Mouse (Mus musculus) frontal cortex, postnatal 14 days (tissue): ENCODE measurements around the gene Trex2.
"Not testable (repeated sequence)": the region's sequence is repeated elsewhere in the genome, so short reads cannot be mapped to it uniquely, and the experiment has no call there.

Experiments
- DNase-seq, 2 experiments: peaks; one replicate each; pipeline ENCODE4 v3.0.0; 2022; ENCODE audit warnings: low spot score in 2 of 2

The Trex2 gene

DNA sequence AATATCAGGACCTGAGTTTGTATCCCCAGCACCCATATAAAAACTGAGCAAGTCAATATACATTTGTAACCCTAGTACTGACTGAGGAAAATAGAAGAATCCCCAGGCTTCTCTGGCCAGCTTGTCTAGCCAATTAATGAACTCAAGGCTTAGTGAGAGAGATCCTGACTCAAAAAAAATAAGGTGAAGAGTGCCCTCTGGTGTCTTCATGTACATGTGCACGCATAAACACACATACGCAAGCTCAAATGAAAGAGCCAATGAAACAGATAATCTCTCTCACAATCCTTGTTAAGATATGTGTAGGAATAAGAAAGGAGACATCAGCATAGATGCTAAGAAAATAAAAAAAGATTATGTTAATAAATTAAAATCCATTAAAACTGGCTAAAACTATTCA, 5.1 kb downstream of the Trex2 start:
- no peak for DNase-seq

DNA sequence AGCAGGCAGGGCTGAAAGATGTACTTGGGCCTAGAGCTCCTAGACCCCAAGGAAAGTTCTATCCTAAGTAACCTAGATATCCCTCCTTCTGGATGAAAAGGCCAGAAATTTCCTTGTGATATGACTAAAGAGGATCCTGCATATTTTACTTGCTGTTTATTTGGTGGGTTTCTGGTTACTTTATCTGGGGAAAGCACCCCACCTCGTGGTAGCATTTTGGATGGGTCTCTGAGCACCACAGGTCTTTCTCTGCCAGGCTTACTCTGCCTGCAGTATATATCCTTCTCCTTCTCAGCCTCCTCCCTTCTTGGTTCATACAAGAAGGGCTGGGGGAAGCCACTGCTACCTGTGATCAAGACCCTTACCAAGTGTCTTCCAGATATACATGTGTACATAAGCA, 22.4 kb downstream of the Trex2 start:
- DNase-seq = no peak

DNA sequence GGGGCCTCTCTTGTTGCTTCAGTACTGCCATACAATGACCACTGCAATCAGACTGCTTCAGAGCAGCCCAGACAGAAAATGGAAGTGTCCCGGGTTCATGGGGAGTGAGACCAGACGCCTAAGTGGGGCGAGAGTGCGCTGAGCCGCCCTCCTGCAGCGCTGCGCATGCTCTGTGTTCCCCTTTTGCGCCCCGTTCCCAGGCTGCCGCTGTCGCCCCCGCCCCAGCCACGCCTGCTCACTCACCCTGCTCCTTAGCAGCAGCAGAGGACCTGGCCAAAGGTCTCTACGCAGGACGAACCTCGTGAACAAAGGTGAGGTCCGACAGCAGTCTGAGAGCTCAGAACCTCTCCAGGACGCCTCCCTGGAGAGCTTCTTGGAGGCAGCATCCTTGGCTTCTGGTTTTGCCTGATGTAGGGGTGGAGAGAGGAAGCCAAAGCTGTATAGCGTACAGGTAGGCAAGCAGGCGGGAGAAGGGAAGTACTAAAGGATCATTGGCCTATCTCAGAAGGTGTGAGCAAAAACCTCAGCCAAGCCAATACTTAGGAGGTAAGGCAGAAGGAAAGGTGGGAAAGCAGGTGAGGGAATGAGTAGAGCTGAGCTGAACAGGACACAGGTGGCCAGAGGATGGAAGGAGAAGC, 24.1 kb downstream of the Trex2 start, which contains the start of gene Zfp92:
TSS of gene Zfp92 (plus strand) at position 217 of the 638 bp plus-strand sequence.
- DNase-seq = no peak

DNA sequence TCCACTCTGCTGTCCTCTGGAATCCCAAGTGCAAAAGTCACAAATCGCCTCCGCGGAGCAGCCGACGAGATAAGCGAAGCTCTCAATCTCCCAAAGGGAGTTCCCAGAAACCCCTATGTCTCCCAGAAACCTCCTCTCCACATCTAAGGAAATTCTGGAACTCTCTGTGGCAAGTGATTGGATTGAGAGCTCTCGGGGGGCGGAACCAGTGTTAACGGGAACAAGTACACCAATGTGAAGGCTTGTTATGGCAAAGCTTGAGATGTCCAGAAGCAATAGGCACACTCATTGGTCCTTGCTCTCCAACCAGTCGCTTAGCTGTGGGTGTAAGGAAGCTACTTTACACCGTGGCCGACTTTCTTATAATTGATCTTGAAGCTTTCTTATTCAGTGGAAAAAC, 33.5 kb downstream of the Trex2 start:
- no peak for DNase-seq

DNA sequence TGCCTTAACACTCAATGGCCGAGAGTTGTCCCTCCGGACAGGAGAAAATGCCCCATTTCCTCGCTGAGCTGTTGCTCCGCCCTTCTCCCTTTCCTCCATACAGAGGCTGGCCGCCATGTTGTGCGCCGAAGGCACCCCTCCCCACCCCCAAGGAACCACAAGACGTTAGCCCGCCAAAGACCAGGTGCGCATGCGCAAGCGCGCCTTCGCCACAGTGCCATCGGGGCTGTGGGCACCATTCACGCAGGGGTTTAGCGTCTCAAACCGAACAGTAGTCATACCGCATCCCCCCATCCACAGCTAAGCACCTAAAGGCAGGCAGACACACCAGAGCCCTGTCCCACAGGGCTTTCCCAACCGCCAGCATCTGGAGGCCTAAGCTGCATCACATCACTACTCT, 34.2 kb downstream of the Trex2 start:
- no peak for DNase-seq

DNA sequence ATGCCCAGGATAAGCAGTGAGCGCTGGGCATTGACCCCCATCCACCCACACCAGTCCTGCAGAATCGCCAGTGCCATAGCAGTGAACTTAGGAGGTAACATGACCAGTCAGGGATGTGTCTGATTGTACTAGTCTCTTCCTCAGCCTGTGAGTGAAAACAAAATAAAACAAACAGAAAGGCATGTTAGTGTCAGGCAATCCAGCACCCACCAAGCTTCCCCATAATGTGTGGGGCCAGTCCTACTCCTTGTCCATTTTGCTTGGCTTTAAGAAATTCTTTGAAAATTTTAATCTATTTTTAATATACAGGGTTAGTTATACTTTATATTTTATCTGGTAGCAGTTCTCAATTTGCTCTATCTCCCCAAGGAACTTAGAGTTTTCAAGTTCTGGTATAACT, 36.5 kb downstream of the Trex2 start, which contains the start of gene Gm18336:
TSS of gene Gm18336 (minus strand) at position 101 of the 400 bp plus-strand sequence.
- DNase-seq = not testable (repeated sequence)

DNA sequence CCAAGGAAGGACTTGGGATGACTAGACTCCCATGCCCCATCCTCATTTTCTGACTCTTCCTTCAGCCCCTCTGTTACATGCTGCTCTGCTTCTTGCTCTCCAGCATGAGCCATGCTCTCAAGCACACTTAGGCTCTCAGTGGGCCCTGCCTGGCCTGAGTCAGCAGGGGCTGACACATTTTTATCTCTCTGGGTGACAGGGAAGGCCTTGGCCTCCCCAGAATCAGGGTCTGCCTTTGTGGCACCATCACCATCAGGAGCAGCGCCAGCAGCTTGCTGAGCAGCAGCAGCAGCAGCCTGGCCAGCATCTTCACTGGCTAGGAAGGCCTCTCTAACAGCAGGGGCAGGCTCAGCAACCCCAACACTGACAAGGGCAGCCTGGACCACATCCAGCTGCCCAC, 38.7 kb downstream of the Trex2 start:
- no peak for DNase-seq

DNA sequence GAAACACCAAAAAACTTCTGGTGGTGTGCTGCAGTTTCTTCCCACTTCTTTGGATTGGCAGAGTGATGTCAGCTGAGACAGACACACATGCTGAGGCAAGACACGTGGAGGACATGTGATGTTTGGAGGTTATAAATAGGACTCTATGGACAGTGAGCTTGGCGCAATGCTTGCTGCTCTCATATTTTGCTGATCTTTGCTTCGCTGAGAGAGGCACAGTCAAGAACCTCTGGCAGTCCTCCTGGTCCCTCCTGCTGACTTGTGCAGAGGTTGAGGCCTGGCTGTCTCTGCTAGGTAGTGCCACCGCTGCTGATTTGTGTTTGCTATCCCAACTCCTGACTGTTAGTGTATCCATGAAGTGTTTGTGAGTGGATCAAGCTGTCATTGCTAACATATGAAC, 43.7 kb downstream of the Trex2 start:
- DNase-seq = no peak

DNA sequence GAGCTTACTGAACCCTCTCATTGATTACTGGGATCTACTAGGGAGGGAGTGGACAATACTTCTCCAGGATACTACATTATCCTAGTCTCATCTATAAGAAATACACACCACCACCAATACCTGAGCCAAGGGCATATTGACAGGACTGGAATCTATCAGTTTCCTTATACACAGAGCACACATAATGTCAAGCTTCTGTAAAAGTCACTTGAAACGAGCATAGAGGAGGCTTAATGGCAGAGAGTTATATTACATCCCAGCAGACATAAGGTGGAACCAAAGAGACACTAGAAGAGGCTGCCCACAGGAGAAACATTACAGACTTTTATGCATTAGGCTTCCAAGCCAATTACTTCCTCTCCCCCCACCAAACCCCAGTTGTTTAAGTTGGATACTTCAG, 50.2 kb downstream of the Trex2 start:
- no peak for DNase-seq

DNA sequence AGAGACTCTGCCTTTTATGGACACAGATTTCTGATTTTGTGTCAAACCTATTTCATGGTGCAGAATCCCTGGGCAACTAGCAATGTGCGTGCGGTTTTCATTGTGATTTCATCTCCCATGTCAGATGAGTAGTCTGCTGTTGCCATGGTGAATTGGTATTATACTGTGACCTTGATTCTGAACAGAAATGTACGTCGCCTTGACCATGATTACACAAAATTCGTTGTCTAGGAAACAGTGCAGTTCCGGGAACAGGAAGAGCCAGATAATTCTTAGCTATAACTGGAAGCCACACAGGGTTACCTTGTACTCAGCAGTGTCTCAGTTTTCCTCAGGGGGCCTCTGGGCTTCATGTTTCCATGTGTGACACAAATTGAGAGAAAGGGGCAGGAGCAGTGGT, 50.7 kb downstream of the Trex2 start:
- DNase-seq = no peak
